Mouse (Mus musculus): Measurements from ENCODE around the gene Eef1a1.
"Not testable (repeated sequence)": the region's sequence is repeated elsewhere in the genome, so short reads cannot be mapped to it uniquely, and the experiment has no call there.

The Eef1a1 gene

DNA sequence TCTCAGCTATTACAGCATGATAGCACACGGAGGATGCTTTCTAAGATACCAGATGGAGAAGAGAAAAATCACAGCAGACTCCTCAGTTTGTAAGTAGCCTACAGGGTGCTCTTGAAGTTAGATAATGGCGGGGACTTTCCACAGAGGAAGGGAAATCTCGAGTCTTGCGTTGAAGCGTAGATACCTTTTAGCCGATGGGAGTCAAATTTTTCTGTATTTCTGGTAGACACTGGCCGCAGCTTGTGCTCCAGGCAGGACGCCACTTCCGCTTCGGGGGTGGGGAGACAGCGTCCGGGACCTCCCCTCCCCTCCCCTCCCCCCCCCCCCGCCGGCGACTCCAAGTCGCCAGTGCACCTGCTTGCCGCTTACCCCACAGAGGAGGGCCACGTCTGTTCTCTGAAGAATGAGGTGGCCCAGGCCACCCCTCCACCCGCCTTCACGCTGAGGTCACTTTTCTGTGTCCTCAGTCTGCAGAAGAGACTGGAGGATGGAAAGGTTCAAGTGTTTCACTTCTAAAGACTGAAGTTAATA, at the start of gene Eef1a1:
Gene Eef1a1 (minus strand): TSS at position 262 of the 531 bp plus-strand sequence.
- DNase-seq = peak; percentile 57

DNA sequence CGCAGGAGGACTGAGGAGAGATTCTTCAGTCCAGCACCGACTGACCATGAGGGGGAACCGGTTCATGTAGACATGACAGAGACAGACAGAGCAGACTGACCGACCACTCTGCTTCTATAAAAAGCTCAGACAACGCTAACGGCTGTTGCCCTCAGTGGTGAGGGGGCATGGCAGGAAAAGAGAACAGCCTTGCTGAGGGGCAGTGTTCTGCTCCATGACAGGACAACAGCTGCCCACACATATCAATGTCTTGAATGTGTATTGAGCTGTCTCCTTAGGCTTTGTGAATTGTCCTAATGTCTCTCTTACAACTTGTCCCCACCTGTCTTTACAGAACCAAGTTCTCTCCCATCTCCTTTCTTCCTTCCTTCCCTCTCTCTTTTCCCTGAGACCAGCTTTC, 49.5 kb upstream of the Eef1a1 start:
- no peak for DNase-seq

DNA sequence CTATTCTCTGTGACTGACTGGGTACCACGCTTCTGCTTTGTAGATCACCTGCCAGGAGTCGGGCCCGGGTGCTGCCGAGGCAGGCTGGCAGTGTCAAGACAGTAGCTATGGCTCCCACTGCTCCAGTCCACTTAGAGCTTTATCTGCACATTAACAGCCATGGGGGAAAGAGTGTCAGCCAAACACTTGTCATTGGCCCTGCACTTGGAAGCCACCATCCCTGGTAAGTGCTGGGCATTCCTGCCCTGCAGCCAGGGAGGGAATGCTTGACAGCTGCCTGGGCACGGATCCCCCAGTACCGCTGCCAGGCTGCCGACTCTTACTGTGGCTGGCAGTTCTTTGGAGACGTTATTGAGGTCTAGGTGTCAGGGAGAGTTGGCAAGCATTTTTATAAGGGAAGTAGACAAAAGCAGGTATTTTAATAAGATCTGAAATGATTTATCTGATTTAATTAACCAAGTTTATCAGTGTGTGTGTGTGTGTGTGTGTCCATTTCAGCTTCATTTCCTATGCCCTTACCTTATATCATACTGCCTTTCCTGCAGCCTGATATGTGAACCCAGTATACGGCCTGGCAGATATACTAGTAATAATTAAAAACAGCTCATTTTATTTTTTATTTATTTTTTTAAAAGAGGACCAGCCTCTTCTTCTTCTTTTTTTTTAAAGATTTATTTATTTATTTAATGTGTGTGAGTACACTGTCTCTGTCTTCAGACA, 48.4 kb upstream of the Eef1a1 start:
- DNase-seq = no peak

DNA sequence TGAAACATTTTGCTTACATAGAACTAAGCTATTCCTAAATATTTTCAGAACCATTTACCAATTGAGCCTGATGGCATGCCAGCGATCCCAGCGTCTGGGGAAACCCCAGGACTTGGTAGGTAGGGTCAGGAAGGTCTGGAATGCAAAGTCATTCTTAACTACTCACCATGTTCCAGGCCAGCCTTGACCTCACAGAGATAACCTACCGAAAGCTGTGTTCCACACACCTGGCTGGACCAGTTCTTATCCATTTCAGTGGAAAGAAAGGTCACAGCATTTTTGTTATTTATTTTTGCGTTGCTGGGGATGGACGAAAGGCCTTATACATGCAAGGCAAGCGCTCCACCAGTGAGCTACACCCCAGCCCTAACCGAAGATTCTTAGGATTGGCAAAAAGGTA, 45.7 kb upstream of the Eef1a1 start:
- no peak for DNase-seq

DNA sequence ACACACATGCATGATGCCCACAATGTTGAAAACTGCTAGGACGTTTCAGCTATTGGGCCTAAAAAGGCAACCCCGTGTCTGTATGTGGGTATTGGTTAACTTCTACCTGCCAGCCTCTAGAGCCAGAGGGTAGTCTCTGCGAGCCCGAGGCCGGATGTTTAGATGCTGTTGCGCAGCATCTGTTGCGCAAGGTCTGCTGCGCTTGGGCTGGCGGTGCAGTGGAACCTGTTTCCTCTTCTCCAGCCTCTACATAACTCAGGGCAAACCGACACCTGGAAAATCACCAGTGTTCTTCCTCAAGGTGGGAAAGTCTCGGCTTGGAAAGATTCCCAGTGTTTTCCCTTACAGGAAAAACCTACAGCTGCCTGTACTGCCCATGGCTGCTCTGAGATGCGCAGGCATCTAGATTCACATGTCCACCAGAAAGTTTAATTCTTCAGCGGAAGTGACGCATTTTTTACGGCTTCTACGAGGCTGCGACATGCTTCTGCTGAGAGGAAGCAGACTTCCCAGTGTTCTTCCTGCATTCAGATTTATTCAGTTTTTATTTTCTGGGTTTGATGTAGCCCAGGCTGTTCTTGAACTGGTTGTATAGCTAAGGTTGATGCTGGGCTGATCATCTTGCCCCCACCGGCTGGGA, 44.5 kb upstream of the Eef1a1 start:
- peak; percentile 69 for DNase-seq

DNA sequence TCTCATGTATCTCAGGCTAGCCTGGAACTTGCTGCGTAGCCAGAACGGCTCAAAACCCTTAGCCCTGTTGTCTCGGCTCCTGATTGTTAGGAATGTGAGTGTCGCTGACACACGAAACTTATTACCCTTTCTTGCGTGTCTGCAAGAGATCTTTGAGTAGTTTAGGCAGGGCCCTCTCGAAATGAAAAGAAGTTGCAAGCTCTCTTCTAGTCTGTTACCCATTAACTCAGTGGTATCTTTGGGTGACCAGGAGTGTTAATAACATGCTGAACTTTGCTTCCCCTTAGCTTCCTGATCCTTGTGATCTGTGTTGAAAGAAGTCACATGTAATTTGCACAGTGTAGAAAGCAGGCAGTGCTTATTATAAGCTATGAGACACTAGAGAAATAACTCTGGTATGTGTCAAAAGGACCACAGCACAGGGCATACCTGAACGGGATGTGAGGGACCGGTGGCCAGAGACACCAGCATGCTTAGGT, 43.4 kb upstream of the Eef1a1 start:
- DNase-seq = no peak

DNA sequence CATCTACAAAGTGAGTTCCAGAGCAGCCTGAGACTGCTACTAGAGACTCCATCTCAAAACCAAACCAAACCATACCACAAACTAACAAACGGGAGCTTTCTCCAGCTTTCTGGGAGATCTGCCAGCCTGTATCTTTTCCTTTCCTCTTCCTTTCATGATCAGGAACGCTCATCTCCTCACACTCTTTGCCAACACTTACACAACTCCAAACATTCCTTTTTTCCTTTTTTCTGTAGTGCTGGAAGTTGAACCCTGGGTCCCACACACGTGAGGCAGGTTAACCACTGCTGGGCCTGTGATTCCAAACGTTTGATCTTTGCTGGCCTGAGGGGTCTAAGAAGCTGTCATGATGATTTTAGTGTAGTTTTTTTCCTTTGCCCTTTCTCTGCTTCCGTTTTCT, 42.9 kb upstream of the Eef1a1 start:
- no peak for DNase-seq

DNA sequence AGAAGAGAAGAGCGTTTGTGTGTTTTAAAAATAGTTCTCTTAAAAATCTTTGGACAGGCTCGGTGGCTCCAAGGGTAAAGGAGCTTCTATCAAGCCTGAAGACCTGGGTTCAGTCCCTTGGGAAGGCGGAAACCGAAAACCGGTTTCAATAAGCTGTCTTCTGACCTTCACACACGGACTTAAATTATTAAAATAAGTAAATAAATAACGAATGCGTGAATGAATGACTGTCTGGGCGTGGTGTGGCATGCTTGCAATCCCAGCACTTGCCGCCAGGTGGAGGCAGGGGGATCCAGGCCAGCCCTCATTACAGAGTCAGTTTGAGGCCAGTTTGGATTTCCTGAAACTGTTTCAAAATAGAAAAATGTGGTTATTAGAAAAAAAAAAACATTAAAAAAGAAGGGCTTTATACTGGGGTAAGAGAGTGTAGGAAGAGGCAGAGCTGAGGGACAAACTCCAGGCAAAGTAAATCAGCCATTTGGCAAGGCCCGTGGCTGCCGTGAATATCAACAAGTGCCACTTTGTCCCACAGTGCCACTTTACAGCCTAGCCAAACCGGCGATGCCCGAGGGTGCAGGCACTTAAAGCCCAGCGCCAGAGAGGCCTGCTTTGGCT, 38.9 kb upstream of the Eef1a1 start:
- peak; percentile 85 for DNase-seq

DNA sequence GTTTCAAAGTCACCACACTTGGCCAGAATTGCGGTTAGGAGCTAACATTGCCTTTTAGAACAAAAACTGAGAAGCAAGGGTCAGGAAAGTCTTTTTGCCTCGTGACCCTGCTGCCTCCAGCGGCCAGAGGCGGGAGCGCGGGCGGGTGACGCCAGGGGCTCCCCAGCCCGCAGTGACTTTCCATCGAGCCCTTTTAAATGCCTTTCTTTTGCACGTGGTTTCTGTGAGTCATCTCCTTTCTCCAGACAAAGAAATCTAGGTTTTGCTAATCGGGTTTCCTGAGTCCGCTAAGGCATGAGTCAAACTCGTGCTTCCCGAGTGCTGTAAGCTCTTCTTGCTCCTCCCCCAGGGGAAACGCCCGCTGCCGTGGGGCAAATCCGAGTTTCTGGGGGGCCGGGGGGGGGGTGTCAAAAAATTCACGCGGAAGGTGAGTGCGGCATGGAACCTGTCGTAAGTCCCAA, 38.4 kb upstream of the Eef1a1 start:
- peak; percentile 82 for DNase-seq

DNA sequence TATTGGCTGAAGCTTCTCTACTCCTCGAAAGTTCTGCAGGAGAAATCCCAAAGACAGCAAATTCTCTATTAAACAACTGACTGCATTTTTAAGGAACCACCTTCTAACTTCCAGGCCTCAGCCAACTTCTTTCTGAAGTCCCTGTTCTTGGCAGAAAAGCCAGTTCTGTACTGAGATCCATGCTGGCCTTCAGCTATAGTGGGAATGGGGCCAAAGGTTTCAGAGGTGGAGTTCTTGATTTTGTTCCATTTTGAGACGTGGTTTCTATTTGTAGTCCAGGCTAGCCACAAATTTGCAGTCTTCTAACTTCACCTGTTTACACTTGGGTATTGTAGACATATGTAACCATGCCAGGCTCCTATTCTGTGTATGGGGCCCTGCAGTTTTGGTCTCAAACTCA, 37.3 kb upstream of the Eef1a1 start:
- DNase-seq = no peak

DNA sequence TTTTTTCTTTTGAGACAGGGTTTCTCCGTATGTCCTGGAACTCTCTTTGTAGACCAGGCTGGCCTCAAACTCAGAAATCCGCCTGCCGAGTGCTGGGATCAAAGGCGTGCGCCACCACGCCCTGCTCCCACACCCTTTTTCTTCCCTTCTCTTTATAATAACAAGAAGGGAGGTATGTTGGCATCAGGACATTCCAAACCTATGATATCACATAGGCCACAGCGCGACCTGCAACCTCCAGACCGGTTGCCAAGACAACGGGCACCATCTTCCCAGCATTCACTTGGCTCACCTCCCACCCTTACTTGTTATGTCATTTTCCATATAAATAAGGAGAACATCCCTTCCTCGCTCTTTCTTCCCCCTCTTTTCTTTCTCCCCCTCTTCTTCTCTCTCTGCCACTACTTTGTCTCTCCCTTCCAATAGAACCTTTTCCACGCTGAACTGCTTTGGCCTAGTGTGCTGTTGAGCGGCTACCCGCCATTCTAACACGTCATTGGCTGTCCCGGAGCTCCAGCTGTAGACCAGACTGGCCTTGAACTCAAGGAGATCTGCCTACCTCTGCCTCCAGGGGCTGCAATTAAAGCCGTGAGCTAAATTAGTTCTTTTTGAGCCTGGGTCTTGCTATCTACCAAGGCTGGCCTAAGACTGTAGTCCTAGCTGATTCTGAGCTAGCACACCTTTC, 36.6 kb upstream of the Eef1a1 start:
- no peak for DNase-seq

DNA sequence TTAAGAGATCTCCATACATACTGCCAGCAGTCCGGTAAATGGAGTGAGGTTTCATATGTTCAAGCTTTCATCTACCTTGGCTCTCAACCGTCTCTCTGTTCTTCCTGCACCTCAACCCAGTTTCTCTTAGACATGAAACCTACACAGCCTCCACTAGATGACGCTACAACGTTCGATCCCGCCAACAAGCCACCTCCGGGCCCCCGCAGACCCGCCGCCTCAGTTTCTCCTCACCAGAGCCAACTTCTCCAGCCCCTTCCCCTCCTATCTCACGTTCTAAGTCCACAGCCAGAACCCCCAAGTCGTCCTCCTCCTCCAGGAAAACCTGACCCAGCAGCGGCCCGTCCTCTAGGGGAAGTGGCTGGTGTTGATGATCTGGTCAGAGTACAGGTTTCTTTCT, 32.7 kb upstream of the Eef1a1 start:
- DNase-seq = peak; percentile 39

DNA sequence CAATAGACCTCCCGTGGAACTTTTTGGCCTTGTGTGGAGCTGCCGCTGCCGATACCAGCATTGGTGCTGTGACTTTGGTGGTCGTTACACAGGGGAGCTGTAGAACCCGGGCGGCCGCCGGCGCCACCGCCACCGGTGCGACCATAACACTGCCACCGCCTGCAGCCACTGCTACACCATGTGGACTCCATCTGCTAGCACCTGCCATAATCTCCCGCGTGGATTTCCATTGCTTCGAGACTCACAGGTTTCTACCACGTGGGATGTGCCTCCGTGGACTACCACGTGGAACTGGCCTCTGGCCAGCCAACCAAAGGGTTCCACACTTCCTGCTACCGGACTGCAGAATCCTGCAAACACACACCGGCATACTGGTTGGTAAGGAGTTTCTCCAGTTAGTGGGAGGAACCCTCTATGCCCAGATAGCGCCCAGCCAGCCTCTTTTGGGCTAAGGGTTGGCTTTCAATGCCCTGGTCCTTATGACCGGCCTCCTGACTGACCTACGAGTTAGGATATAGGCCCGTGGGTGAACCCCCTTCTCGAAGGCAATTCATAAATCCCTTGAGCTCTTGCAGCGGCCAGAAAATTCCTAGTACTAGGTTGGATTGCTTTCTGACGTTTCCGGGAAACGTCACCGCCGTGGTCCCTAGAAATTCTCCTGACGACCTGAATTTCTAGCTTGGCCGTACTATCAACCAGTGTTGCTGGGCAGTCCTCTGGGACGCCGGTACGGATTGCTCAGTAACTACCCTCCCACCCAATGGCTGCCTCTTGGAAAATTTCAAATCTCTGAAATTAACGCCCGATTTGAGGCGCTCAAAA, 32.0 kb upstream of the Eef1a1 start:
- peak; percentile 38 for DNase-seq

DNA sequence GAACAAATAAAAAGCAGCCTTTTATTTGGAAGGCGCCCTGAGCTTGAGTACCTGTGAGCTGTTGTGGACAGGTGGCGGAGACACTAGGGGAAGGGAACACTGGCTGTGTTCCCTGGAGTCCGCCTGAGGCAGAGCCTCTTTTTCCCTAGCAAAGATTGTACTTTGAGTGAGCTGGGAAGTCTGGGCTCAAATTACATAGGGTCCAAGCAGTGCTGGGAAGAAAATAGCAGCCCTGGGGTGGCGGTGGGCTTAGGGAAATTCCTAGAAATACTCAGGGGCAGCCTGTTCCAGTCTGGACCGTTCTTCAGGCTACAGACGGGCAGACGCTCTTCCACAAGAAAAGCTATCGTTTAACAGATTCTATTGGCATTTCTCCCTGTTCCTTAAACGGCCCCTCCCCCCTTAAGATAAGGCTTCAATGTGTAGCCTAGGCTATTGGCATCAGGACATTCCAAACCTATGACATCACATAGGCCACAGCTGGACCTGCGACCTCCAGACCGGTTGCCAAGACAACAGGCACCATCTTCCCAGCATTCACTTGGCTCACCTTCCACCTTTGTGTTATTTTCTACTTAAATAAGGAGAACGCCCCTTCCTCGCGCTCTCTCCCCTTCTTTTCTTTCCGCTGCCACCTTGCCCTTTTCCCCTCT, 31.3 kb upstream of the Eef1a1 start:
- DNase-seq = peak; percentile 47

DNA sequence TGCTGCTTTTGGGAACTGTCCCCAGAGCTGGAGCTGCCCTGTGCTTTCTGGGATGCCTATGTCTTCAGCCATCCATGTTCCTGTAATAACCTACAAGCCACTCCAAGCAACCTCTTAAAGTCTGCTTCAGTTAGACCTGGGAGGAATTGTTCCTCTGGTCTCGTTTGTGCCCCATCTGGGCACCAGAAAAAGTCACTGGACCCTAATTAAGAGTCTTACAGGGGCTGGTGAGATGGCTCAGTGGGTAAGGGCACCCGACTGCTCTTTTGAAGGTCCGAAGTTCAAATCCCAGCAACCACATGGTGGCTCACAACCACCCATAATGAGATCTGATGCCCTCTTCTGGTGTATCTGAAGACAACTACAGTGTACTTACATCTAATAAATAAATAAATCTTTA, 28.3 kb upstream of the Eef1a1 start:
- not testable (repeated sequence) for DNase-seq

DNA sequence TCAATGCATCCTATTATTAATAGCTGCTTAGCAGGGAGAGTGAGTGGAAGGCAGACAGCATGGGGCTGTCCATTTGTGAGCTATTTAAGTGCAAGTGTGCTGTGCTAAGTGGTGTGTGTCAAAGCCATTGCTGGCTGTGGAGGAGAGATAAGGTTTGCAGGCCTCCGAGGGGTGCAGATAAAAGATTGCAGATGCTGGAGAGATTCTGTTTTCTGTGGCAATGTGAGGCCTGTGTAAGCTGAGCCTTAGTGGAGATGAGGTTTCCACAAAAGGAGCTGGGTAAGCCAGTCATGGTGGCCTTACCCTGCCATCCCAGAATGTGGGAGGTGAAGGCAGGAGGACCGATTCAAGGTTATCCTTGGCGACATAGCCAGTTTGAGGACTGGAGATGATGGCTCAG, 27.2 kb upstream of the Eef1a1 start:
- DNase-seq = peak; percentile 75

DNA sequence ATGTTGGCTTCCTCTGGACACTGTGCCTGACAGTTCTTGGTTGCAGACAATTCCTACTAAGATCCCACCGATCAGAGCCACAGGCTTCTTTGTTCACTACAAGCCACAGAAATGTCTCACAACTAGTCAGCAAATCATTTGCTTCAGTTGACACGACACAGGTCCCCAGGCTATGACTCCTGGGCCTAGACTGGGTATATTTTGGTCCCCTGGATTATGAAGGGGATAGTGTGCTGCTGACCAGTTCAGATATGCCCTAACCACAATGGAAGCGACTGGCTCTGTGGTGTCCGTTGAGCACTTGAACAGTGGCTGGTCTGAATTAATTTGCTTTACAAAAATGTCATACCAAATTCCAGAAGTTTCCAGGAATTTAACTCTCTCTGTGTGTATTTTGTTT, 25.7 kb upstream of the Eef1a1 start:
- DNase-seq = no peak

DNA sequence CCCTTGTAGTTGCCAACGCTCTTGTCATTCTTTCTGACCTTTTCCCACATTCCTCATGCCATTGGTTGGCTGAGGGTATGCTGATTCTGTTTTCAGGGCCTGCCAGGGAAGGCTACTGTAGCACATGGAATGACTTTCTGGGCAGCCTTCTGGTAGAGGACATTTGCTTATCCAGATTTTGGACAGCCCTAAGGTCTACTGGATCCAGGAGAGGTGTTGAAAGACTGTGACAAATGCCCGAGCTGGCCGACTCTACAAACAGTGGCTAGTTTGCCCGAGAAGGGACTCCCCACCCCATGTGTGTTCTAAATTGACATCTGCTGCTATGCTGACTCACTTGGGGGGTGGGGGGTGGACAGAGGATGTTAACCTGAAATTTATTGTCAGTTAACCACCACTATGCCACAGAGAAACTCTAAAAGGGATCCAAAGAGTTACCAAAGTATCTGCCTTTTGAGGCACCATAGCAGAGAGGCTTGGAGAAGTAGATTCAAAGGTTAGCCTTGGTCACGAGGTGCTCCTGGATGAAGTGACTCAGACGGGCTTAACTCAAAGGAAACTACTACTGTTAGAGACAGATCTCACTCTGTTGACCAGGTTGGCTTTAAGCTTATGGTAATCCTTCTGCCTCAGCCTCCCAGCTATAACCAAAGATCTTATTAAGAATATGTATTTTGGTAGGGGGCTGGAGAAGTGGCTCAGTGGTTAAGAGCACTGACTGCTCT, 25.0 kb upstream of the Eef1a1 start:
- DNase-seq = no peak

DNA sequence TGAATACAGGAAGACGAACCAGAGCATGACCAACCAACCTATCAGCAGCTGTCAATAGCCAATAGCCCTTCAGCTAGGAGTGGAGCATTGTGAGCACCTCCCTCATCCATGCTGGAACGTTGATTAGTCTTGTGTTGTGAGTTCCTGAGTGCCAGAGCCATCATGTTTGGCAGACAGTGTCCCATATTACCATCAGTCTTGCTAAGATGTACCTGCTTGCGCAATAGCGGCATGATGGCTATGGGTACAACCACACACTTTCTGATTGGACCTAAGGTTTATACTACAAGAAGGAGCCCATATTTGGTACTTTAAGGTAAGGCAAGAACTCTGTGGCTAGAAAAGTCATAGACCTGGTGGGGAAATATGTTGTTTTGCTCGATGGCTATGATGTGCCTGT, 22.8 kb upstream of the Eef1a1 start:
- no peak for DNase-seq

DNA sequence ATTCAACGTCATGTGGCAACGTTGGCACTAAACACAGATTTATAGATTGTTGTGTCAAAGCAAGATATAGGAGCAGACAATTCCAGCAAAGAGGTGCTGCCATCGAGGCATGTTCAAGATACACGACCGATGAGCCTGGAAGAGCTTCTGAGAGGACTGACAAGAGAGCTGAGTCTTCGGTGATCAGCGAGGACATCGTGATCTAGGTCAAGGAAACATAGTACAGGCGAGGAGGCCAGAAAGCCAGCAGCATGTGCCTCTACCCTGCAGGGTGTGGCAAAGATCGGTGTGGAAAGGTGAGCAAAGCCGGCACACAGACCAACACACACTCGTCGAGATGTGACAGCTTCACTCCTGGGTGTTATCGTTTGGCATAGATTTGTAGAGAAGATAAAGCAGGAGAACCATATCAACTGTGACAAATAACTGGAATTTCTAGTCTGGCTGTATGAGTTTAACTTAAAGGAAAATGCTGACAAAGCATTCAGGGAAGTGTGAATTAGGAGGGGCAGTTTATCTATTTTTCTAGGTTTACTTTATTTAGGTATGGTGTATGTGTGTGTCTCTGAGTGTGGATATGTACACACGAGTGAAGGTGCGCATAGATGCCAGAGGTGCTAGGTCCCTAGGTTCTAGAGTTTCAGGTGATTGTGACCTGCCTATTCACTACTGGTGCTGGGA, 19.3 kb upstream of the Eef1a1 start:
- no peak for DNase-seq

DNA sequence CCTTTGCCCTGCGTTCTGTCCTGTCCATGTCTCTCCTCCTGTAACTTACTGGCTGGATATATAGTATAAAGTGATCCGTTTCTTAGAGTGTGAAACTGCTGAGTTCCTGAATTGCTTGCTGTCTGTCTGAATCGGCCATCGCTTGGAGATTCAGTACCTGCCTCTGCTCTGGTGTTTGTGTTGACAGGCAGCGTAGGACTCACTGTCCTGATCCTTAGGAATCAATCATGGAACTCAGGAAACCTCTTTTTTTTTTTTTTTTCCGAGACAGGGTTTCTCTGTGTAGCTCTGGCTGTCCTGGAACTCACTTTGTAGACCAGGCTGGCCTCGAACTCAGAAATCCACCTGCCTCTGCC, 17.7 kb upstream of the Eef1a1 start:
- no peak for DNase-seq
